8 mouse cellular contexts compared by ENCODE assay signal in genomic region chr10:53379709-53380106, GRCm38 (mm10). TPM values are rescaled to one million over a fixed set of nuclear protein-coding genes. Genes with fewer than 3 reads are reported as not detected.
A peak's percentile ranks its signal among the peaks of the same experiment; 100 is the strongest.
DNase-seq lines count a peak whose midpoint lies in the region; ATAC-seq and TF ChIP-seq lines count a peak whose summit lies in the region.

TSS of gene Cep85l (minus strand) at chr10:53379947.

- peak; percentile 91 for DNase-seq in MEL (ENCODE audit: low read depth, low spot score)
- DNase-seq in cerebellum, adult 11-12 months: peak; percentile 90
- DNase-seq in heart, postnatal 25 days (ENCODE audit: low spot score): peak; percentile 84
- DNase-seq in layer of hippocampus, adult 18-20 months (ENCODE audit: low spot score in 2 of 2): peak; percentile 88 to 92
- DNase-seq in lung, adult 18-20 months: peak; percentile 85 to 89
- peak; percentile 92 for DNase-seq in testis, postnatal 10 days (ENCODE audit: low spot score)

- no peak for TF ChIP-seq CTCF in MEL (IDR thresholded peaks at IDR 0.05 in 2 of 3, conservative IDR thresholded peaks at IDR 0.05 in 1 of 3; ENCODE audit: control insufficient read depth in 1 of 3, insufficient read depth in 1 of 3, low read depth in 2 of 3, low read length in 3 of 3, poor library complexity in 1 of 3, severe bottlenecking in 1 of 3)

- TF ChIP-seq POLR2A in MEL (IDR thresholded peaks at IDR 0.05; ENCODE audit: control insufficient read depth in 1 of 2, insufficient read depth in 1 of 2, low read depth in 1 of 2, low read length in 2 of 2, poor library complexity in 1 of 2): peak; percentile 51; a peak in 2 of 4 replicates

- peaks cover 6% of the 10 kb centered on the region for H3K79me2 ChIP-seq in MEL (ENCODE audit: control insufficient read depth, insufficient read depth, low read length, poor library complexity)

- peaks cover 0 to 13% of the 10 kb centered on the region in 2 experiments; a peak in 2 of 4 replicates for H3K36me3 ChIP-seq in MEL (ENCODE audit: control insufficient read depth in 1 of 2, insufficient read depth in 2 of 2, low read length in 2 of 2)
- no peaks in the 10 kb centered on the region for H3K36me3 ChIP-seq in forebrain, embryonic 15.5 days
- H3K36me3 ChIP-seq in neural tube, embryonic 14.5 days (ENCODE audit: control insufficient read depth, insufficient read depth, low read length): no peaks in the 10 kb centered on the region

- H3K4me1 ChIP-seq in MEL (ENCODE audit: control insufficient read depth in 1 of 2, insufficient read depth in 2 of 2, low read length in 2 of 2): peaks cover 0 to 7% of the 10 kb centered on the region in 2 experiments; a peak in 2 of 4 replicates
- H3K4me1 ChIP-seq in forebrain, embryonic 15.5 days: peaks cover 28% of the 10 kb centered on the region
- H3K4me1 ChIP-seq in neural tube, embryonic 14.5 days (ENCODE audit: control insufficient read depth, insufficient read depth, low read length): peaks cover 15% of the 10 kb centered on the region; the same call in 1 of the 2 replicates

- intact Hi-C loops in heart, postnatal 25 days (cut with DNase I): loop anchor here (2.0 to 10.0 kb wide), 4 partner anchors 31 to 215 kb away; partner anchors contain the start of gene Asf1a

- no peak for TF ChIP-seq RAD21 in MEL (IDR thresholded peaks at IDR 0.05; ENCODE audit: low read depth, low read length)

- WGBS in forebrain, embryonic 15.5 days: under 1% methylated on average over 31 of the region's 31 CpGs
- under 1% methylated on average over 30 of the region's 31 CpGs for WGBS in neural tube, embryonic 14.5 days

- no peaks in the 10 kb centered on the region for H3K9me3 ChIP-seq in MEL (replicated peaks; ENCODE audit: insufficient read depth, low read length)
- H3K9me3 ChIP-seq in forebrain, embryonic 15.5 days: no peaks in the 10 kb centered on the region
- no peaks in the 10 kb centered on the region for H3K9me3 ChIP-seq in neural tube, embryonic 14.5 days (ENCODE audit: control insufficient read depth, low read length)

- peak; percentile 99 for ATAC-seq in forebrain, embryonic 15.5 days (replicated peaks)
- ATAC-seq in neural tube, embryonic 14.5 days (ENCODE audit: low read depth): peak; percentile 99

- H3K27ac ChIP-seq in MEL (ENCODE audit: control insufficient read depth, low read depth, low read length): peak within 1 kb of the TSS; percentile 14; the same call in 1 of the 2 replicates
- H3K27ac ChIP-seq in forebrain, embryonic 15.5 days (replicated peaks): peak within 1 kb of the TSS; percentile 99
- peak within 1 kb of the TSS; percentile 97 for H3K27ac ChIP-seq in neural tube, embryonic 14.5 days (ENCODE audit: low read depth, low read length)

- H3K9ac ChIP-seq in MEL (ENCODE audit: control insufficient read depth, low read depth, low read length, poor library complexity, severe bottlenecking): peak within 1 kb of the TSS; percentile 85
- peak within 1 kb of the TSS; percentile 98 for H3K9ac ChIP-seq in forebrain, embryonic 15.5 days (replicated peaks)
- peak within 1 kb of the TSS; percentile 99 for H3K9ac ChIP-seq in neural tube, embryonic 14.5 days (replicated peaks; ENCODE audit: low read depth, low read length)

- peak within 1 kb of the TSS; percentile 65 to 80 for H3K4me3 ChIP-seq in MEL (ENCODE audit: control insufficient read depth in 1 of 2, insufficient read depth in 1 of 2, low read depth in 2 of 2, low read length in 2 of 2)
- H3K4me3 ChIP-seq in forebrain, embryonic 15.5 days: peak within 1 kb of the TSS; percentile 92
- peak within 1 kb of the TSS; percentile 98 for H3K4me3 ChIP-seq in neural tube, embryonic 14.5 days (ENCODE audit: low read depth, low read length)

- H3K4me2 ChIP-seq in forebrain, embryonic 15.5 days (replicated peaks): peak within 1 kb of the TSS; percentile 62
- peak within 1 kb of the TSS; percentile 71 for H3K4me2 ChIP-seq in neural tube, embryonic 14.5 days (ENCODE audit: low read depth, low read length)

- H3K27me3 ChIP-seq in MEL (ENCODE audit: control insufficient read depth in 1 of 2, insufficient read depth in 2 of 2, low read length in 2 of 2): no peaks in the 10 kb centered on the region
- H3K27me3 ChIP-seq in forebrain, embryonic 15.5 days: no peaks in the 10 kb centered on the region
- H3K27me3 ChIP-seq in neural tube, embryonic 14.5 days (ENCODE audit: control insufficient read depth, insufficient read depth, low read length): no peaks in the 10 kb centered on the region

- TF ChIP-seq EP300 in MEL (IDR thresholded peaks at IDR 0.05; ENCODE audit: low read depth in 1 of 2, low read length in 2 of 2): no peak

TF ChIP-seq in MEL, 35 proteins besides CTCF, POLR2A, EP300 and RAD21:
- TF ChIP-seq MYB (IDR thresholded peaks at IDR 0.05; ENCODE audit: low read depth, low read length) (no peak), ZC3H11A (IDR thresholded peaks at IDR 0.05; ENCODE audit: low read depth, low read length) (no peak), ZKSCAN1 (IDR thresholded peaks at IDR 0.05; ENCODE audit: low read depth, low read length) (no peak), UBTF (IDR thresholded peaks at IDR 0.05; ENCODE audit: borderline replicate concordance, insufficient read depth, low read depth, low read length) (peak; percentile 11; the same call in 1 of the 2 replicates), BHLHE40 (IDR thresholded peaks at IDR 0.05; ENCODE audit: borderline replicate concordance, low read depth, low read length) (no peak), HCFC1 (IDR thresholded peaks at IDR 0.05; ENCODE audit: low read depth, low read length) (0 out of 2 replicates have a peak, but pooled peaks have one; percentile 18), TAL1 (IDR thresholded peaks at IDR 0.05; ENCODE audit: low read length) (no peak), NELFE (IDR thresholded peaks at IDR 0.05; ENCODE audit: low read depth, low read length) (peak; percentile 59)

RNA-seq across cellular contexts. Expression of gene Cep85l, which starts in this region (rescaled TPM):
- 2.1 and 2.2 TPM in 2 replicates for total RNA-seq in MEL (2012; rRNA removed)
- 10 to 100 TPM in 1 of 2 experiments, 1 to 10 TPM in 1; 3.0 to 43.1 TPM for polyA plus RNA-seq in MEL (2012; ENCODE audit: insufficient read depth in 1 of 2, insufficient read length in 2 of 2, low read depth in 1 of 2, low replicate concordance in 2 of 2, missing spikeins in 1 of 2)
- polyA plus RNA-seq in forebrain, embryonic 15.5 days (2015; fragmentation: Nextera tagmentation; extraction: Ambion mirVana): 9.0 and 10.1 TPM in 2 replicates
- 10 to 100 TPM; 14.5 to 16.1 TPM for total RNA-seq in heart, postnatal 25 days (2021)
- 10 to 100 TPM; 22.9 to 24.7 TPM for total RNA-seq in layer of hippocampus, adult 18-20 months (2021)
- 6.4 and 11.6 TPM in 2 replicates for polyA plus RNA-seq in neural tube, embryonic 14.5 days (2014; fragmentation: Nextera tagmentation; extraction: Ambion mirVana)

Comparison
In these comparisons a context has a peak if more than half of its experiments do, and no peak if none do; other contexts are left out.
1. Peak in every context shown above with its lines: DNase-seq, ATAC-seq, H3K4me3 ChIP-seq and H3K27ac ChIP-seq.
2. H3K27ac ChIP-seq: peak in every context shown above with its lines; median percentile 99 in forebrain, embryonic 15.5 days; 97 in neural tube, embryonic 14.5 days; 14 in MEL.